Mouse (Mus musculus) monocyte, adult 2 months (primary cell): ENCODE measurements around the gene Rdh5.

Source experiments
- DNase-seq, 2 experiments: peaks; one replicate each; pipeline ENCODE4 v3.0.0; 2022; ENCODE audit warnings: low spot score in 2 of 2, low read depth in 1 of 2

Gene Rdh5

DNA sequence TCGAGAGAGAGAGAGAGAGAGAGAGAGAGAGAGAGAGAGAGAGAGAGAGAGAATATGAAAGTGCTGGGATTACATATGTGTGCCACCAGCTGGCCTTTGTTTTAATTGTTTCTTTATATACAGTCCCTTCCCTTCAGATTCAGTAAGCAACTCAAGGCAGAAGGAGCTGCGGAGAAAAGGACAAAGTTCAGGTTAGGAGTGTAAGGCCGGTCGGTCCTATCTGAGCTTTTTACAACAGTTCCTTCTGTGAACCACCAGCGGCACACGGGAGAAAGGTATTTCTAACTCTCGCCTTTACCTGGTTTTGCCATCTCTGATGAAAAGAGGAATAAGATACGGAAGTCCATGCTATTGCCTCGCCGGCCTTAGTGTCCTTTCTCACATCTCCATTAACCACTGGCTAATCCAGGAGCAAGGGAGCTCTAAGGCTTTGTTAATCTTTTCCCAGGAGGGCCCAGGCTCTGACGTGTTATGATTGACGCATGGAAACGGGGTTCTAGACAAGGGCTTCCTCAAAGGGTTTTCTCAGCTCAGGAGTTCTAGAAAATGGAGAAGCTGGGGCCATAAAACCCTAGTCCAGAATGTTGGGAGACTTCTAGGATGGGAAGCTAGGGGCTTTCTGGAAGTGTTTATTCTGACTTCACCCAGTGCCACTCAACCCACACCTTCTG lies 13.8 kb downstream of the Rdh5 start:
- no peak for DNase-seq

DNA sequence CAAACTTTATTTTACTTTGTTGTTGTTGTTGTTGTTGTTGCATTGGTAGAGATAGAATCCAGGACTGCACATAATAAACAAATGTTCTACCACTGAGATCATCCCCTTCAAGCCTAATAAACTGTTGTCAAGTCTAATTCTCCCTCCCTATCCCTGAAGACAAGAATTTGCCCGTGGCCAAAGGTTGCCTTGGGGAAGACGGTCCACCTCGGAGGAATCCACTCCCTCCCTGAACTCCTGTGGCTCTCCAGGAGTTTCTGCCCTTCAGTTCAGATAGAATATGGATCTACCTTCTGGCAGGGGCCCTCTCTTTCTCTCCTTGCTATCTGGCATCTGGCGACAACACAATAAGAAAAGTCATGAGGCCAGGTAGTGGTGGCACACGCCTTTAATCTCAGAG lies 17.9 kb downstream of the Rdh5 start:
- DNase-seq = no peak

DNA sequence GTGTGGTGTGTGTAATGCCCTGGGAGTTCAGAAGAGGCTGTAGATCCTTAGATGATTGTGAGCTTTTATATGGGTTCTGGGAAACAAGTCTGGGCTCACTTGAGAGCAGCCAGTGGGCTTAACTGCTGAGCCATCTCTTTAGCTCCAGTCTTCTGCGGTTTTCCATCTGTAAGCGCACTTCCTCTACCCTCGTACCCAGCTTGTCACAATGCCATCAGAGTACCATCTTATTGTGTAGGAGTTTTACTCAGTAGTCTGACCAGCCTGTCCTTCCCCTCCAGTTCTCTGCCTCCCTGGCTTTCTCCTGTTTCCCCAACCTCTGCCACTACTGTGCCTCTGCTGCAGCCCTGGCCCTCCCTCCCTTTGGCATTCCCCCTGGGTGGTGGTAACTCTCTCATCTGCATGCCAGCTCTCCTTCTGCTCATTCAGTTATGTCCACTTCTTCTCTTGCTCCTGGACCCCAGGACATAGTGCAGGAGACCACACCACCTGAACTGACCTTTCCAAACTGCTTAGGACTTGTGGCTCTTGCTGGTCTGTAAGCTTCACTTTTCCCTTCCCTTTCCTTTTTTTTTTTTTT lies 20.2 kb downstream of the Rdh5 start:
- no peak for DNase-seq

DNA sequence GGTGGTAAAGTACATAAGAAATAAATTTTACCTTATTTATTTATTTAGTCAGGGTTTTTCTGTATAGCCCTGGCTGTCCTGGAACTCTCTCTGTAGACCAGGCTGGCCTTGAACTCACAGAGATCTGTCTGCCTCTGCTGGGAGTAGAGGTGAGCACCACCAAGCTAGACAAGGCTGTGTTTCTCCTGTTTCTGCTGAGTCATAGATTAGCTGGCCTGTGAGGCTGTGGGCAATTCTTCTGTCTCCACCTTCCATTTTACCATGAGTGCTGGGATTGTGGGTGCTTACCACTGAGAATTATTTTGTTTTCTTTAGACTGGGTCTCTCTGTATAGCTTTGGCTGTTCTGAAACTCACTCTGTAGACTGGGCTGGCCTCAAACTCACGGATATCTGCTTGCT lies 21.3 kb downstream of the Rdh5 start:
- no peak for DNase-seq

DNA sequence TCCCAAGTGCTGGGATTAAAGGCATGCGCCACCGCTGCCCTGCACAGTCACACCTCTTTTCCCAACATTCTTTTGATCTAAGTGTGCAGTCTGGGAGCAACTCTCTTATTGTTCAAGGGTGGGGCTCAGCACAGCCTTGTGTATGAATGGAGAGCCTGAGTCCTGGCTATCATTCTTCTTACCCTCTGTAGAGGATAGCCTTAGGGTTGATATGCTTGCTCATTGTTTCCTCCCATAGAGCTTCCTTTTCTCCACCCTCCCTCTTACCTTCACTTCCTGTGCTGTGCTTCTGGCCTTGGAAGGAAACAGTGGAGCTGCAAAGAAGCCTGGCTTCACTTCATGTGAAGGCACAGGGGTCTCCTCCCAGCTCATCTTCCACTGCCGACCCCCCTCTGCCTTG lies 22.0 kb downstream of the Rdh5 start, which contains the start of gene Cd63:
TSS of gene Cd63 (plus strand) at position 292 of the 400 bp plus-strand sequence.
- DNase-seq = no peak

DNA sequence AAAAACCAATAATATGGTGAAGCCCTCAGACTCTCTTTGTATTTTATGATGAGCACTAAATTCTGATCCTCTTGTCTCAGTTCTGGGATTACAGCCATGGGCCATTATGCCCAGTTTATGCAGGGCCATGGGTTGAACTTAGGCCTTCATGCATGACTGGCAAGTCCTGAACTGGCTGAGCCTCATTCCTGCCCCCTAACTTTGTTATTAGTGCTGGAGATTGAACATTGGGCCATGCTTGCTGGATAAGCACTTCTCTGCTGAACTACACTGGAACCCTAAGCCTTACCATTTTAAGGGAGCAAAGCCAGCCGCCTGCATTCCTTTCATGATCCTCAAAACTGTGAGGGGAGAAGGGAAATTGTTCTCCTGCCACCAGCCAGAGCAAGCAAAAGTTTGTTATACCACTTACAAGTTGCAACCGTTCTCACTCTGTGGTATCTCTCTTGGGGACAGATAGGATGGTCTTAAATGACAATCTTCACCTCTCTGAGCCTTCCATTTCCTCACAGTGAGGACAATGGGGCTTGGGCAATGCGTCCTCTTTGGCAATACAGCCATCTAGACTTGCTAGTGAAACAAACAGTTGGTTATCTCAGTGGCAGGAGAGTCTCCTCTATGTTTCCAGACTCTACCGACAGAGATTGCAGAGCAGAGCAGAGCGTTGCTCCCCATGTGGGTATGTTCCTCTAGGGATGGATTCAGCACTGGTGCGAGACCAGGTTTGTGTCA lies 22.8 kb downstream of the Rdh5 start:
- no peak for DNase-seq

DNA sequence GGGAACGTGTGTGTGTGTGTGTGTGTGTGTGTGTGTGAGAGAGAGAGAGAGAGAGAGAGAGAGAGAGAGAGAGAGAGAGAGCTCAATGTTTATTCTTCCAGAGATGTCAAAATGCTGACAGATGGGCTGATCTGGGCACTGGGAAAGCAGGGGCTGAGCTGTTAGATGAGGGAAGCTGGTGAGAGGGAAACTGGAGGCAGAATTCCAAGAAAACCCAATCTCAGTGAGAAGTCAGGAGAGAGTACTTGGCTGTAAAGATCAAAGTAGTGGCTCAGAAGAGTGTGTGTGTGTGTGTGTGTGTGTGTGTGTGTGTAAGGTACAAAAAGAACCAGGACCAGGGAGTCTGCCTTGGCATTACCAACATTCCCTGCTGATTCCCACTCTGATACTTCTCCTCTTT lies 25.2 kb downstream of the Rdh5 start:
- no peak for DNase-seq

DNA sequence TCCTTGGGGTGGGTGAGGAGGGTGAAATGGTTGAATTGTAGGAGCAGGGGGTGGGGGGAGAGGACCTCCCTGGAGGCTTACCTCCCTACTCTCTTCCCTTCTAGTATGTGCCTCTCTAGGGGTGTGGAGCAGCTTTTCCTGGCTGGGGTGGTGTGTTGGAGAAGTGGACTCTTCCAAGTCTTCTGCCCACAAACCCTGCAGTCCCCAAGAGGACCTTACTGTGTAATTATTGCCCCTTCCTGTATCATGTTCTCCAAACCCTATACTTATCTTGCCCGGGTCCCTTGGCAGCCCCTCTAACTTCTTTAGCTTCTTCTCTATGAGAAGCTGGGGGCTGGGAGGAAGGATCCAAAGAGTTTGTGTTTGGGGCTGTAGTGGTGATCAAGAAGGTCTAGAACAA lies 25.9 kb downstream of the Rdh5 start:
- no peak for DNase-seq

DNA sequence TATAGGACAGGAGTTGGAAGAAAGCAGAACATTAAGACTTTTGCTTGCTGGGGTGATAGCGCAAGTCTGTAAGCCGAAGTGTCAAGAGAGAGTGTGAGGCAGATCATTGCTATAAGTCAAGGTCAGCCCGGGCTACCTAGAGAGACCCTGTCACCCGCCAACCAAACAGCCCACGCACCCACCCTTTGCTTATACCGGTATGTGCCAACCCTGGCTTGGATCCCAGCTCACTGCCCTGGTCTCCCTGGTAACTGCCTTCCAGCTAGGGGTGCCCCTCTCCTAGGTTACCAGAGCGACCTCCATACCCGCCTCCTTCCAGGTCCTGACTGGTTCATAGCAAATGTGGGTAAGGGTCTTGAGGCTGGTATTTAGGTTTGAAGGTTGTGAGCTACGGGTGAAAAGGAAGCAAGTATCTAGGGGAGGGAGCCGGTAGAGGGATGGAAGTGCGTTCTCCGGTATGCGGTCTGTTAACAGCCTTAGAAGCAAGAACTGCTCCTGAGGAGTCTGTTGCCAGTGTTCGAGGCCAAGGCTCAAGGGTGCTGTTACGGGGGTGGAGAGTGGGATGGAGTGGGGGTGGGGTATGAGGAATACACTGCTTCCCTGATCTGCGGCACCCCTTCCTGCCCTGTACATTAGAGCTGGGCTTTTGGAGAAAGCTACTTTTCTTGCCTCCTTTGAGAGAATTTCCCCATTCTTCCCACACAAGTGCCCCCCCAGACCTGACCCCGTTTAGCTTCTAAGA lies 26.6 kb downstream of the Rdh5 start:
- DNase-seq = no peak

DNA sequence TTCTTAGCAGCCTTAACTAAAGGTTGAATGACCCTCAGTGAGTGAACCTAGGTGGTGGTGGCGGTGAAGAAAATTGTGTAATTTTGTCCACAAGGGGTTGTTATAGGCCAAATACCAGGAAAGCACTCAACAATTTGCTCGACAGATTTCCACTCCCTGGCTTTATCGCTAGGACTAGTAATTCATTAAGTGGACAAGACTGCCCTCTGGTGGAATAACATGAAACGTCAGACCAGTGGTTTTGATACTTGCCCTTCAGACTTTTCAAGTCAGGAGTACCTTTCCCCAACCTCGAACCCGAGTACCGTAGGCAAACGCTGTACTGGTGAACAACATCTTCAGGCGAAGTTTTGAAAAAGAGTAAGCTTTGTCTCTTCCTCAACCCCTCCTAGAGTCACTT lies 27.3 kb downstream of the Rdh5 start:
- peak; percentile 27 to 46 for DNase-seq

DNA sequence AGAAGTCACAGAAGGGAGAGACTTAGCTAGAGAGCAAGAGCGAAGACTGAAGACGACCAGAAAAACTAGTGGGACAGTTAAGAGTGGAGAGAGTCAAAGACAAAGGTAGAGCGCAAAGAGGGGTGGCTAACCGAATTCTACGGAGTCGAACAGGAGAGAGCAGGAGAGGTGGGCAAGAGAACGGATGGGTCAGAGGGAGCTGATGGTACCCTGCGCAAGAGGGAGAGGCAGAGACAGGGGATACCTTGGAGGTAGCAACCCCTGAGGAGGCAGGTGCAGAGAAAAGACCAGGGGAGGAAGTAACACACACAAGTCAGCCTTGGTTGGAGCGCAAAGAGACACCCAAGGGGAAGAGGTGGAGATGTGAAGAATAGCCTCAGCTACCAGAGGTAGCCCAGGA lies 30.4 kb downstream of the Rdh5 start:
- no peak for DNase-seq

DNA sequence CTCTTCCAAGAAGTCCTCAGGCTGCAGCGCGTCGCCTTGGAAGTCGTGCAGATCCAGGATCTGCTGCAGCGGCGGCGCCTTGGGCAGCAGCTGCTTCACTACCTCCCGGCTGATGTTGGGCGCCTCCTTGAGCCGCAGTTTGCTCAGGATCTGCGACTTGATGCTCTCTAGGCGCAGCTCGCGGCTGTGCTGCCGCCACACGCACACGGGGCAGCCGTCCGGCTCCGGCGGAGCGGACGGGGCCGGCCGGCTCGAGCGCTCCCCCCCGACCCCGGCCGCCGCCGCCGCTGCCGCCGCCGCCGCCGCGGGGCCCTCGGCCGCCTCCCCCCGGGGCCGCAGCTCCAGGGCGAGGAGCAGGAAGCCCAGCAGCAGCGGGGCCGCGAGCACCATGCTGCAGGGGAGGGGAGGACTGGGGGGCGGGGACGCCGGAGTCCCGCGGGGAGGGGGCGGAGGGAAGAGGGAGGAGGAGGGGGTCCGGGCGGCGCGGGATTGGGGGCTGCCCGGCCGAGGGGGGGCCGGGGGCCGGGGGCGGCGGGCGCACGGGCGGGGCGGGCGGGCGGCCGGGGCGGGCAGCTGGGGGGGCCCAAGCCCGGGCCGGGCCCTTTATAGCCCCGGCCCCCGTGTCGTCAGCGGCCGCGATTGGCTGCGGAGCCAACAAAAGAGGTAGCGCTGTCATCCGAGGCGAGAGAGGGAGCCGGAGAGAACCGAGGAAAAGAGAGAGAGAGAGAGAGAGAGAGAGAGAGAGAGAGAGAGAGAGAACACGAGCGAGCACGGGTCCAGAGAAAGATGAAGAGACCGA lies 31.2 kb downstream of the Rdh5 start, which contains the start of gene Gdf11:
TSS of gene Gdf11 (minus strand) at position 423 of the 799 bp plus-strand sequence.
- no peak for DNase-seq

DNA sequence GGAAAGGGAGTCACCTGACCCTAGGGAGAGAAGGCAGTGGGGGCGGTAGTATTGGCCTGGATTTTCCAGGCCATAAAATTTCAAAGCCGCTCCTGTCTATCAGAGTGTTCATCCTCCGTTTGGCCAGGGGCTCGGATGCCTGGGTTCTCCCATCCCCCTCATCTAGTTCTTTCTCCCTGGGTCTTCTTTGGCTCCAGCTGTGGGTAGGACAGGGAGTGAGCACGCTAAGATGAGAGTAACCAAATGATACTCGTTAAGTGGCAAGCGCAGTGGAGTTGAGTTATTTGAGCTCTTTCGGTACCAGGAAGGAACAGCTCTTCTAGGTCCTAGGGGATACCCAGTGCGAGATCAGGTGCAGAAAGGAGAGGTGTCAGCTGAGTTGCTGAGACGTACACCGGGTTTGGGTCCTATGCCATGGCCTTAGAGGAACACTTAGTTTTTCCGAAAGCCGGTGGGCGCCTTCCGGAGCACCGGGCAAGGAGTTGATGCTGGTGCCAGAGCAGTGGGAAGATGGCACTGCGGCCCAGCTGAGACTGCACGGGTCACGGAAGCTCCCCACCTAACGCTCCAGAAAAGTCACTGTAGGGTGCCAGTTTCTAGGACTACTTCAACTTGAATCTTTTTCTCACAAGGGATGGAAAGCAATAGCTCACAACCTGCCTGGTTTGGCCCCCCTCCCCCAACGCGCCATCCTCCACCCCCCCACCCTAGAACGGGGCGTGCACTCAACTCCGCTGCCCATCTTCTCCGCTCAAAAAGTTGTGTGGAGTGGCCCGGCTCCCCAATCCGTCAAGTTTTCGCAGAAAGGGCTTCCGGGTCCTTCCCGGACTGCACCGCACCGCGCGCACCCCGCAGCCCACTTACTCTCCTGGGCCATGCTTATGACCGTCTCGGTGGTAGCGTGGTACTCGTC lies 32.0 kb downstream of the Rdh5 start:
- no peak for DNase-seq

DNA sequence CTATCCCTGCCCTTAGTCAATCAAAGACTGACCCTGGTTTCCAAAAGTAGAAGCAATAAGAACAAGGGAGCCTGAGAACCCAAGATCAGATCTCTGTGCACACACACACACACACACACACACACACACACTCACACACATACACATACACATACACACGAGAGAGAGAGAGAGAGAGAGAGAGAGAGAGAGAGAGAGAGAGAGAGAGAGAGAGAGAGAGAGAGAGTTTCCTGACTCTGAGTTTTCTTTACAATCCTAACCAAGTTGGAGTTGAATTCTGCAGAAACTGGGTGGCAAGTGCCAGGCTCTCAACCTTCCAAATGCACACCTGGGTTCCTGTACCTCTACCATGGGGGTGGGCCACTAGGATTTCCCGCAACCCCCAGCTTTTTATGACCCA lies 32.8 kb downstream of the Rdh5 start:
- DNase-seq = no peak

DNA sequence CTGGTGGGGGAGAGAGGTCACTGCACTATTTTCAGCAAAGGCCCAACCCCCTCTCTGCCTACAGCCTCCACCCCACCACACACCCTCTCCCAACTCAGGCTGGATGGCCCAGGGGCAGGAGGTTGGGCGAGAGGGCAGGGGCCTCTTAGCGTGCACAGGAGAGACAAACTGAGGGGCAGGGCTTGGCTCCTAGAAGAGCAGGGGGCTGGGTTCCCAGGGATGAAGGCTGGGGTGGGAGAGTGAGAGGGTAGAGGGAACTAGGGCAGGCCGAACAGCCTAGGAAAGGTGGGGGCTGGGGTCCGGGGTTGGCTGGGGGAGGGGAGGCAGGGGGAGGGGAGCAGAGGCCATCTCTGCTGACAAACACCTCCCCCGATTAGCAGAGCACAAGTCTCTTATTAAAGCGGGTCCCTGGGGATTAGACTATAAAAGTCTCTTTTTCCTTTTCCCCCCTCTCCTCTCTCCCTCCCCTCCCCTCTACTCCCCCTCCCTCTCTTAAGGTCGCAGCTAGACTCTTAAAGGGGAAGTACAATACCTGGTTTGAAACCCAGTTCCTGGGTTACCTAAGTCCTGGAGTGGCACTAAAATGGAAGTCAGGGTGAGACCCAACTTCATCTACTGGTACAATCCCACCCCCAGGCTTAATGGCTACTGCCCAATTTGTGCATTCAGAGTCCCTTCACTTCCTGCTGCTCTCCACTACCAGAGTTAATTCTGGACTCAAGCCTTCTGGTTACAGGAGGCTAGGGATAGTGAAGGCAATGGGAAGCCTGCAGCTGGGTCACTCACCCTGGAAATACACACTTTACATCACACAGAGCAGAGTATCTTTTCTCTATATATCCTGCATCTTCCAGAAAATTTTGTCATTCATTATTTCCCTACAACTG lies 33.5 kb downstream of the Rdh5 start:
- DNase-seq = no peak

DNA sequence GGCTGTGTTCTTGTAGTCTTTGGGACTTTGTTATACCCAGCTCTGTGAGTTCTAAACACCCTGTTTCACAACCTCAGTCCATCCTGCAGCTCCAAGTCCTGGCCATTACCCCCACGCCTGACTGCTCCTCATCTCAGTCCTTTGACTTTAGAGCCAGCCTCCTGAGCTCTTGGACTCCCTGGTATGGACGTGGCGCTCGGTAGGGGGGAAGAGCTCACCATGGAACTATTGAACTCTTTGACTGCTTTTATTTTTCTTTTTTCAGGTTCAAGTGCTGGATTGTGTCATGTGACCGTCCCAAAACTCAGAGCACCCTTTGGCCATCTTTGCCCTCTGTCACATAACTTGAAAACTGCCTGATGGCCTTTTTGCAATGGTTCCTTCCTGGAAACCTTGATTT lies 40.6 kb downstream of the Rdh5 start:
- DNase-seq = no peak

DNA sequence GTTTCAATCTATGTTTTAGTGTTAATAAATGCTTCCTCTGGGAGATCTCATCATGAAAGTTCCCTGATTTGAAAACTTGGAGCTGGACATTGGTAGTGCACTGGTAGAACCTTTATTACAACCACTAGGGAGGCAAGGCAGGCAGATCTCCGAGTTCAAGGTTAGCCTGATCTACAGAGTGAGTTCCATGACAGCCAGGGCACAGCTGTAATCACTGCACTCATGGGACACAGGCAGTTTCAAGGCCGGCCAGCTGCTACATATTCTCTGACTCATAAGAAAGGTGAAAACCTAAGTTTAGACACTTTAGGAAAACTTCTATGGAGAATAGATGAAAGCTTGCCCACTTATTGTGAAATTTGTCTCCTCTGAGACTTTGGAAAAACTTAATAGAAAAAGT lies 43.9 kb downstream of the Rdh5 start:
- no peak for DNase-seq

DNA sequence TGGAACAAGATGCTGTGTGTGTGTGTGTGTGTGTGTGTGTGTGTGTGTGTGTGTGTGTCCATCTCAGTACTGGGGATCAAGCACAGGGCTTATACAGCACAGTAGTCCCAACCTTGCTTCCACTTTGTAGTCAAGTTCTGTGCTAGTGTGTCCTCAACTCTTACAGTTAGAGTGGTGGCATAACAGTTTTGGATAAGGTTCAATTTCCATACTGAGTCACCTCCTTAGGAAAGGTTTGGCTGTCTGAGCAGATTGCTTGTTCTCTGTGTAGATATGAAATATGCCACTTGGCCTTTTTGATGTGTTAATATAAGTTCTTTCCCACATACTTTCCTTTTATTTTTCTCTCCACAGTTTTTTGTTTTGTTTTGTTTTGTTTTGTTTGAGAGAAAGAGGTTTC lies 44.4 kb downstream of the Rdh5 start:
- no peak for DNase-seq

DNA sequence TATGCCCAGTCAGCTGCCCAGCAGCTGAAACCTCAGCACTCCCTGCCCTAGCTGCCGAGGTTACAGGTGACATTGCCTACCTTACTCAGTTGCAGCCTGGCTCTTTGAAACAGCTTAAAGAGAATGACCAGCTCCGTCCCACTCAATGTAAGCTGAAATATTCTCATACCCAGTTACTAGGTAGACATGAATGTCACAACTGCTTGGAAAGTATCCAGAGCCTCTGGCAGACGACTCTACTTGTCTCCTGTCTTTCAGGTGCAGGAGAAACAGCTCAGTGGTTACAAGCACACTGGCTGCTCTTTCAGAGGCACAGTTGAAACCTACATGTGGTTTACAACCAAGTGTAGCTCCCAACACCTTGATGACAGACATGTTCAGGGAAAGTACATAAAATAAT lies 52.3 kb downstream of the Rdh5 start:
- no peak for DNase-seq
